Comparison of ENCODE assay signal across 1 mouse cellular context in the genomic region with DNA sequence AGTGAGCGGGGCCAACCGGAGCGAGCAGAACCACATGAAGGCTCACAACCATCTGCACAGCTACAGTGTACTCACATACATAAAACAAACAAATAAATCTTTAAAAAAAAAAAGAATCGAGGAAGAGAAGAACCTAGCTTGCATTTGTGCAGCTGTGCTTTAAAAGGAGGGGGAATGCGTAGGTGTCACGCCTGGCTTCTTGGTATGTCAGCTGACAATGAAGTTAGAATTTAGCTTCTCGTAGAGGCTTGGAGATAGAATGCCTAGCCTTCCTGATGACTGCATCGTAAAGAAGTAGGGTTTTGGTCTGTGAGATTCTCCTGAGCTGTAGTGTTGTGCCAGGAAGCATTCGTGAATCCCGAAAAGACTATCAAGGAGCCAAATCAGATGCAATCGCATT.
TF ChIP-seq lines count a peak whose summit lies in the region.

No protein-coding gene starts in this region.

TF ChIP-seq in MEL, 35 proteins besides CTCF, POLR2A, EP300 and RAD21 (continued from another document):
- TF ChIP-seq CHD1 (IDR thresholded peaks at IDR 0.05; ENCODE audit: low read depth, low read length) (0 out of 2 replicates have a peak, but pooled peaks have one; percentile 7), KAT2A (conservative IDR thresholded peaks at IDR 0.05; ENCODE audit: low read depth, low read length) (no peak), GATA1 (IDR thresholded peaks at IDR 0.05; ENCODE audit: low read depth, low read length) (peak; percentile 9; the same call in 1 of the 2 replicates), USF1 (IDR thresholded peaks at IDR 0.05; ENCODE audit: low read depth, low read length) (peak; percentile 65), MXI1 (IDR thresholded peaks at IDR 0.05; ENCODE audit: low read depth, low read length) (peak; percentile 38; the same call in 1 of the 2 replicates)
